Mouse (Mus musculus) CD4-positive helper T cell, adult 2 months (primary cell): Measurements from ENCODE around the gene Scml4.

Experiments
- DNase-seq: peaks from one replicate; pipeline ENCODE4 v3.0.0-alpha.2; 2012; ENCODE audit warnings: low read depth, missing footprints, low spot score

The Scml4 gene

DNA sequence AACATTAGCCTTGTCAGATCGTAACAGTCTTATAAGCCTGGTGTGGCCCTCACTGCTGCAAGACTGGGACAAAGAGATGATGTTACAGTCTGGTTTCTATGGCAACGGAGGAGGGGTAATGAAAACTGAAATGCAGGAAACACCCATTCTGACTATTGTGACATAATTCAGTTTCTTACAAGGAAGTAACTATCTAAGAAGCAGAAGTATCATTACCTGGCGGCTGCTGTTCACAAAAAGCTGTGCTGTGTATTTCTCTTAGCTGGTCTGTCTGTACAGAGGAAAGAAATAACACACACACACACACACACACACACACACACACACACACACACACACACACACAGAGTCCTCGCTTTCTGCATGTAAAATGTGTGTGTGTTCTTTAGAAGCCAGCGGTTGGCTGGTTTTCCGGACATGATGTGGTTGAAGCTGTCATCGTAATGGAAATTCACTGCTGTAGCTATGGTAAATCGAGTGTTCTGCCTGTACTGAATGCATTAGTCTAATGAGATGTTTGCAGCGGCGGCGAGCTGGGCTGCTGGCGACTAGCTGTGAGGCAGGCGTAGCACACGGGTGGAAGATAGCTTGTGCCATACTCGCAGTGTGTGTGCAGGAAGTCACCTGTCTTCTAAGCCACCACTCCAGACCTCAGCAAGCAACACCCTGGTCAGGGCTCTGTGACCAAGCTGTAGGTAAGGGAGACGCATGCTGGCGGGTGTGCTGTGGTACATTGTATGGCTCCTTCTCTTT lies at the start of gene Scml4:
Gene Scml4 (plus strand): TSS at position 212 of the 753 bp plus-strand sequence.
- peak; percentile 96 for DNase-seq

DNA sequence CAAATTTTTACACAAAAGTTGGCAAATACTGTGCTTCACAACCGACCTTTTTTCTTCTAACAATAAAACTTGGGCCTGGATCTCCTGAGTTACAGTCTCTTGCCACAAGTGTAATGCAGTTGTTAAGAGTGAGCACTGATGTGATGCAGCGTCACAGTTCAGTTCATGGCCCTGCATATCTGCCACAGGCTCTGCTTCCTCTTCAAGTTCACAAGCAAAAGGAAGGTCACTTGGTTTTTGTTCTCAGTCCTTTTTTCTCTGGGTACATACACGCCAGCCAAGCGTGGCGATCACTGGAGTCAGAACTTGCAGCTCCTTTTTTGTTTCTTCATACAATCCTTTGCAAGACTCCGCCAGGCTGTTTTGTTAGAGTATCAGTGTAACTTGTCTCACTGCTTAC lies 34.2 kb upstream of the Scml4 start:
- DNase-seq = no peak

DNA sequence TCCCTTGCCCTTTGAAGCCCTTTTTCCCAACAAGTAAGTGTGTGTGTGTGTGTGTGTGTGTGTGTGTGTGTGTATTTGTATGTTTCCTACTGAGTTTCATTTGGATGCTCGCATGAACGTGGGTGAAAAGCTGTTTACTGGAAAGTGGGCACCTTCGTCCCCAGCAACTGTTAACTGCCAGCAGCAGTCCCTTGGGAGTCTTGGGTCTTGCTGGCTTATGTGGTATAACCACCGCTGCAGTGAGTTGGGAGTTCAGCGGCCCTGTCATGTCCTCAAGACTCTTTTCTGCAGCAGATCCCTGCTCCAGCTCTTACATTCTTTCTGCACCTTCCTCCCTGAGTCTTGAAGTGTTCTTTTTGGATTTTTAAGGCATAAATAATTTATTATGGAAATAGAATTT lies 33.0 kb upstream of the Scml4 start:
- no peak for DNase-seq

DNA sequence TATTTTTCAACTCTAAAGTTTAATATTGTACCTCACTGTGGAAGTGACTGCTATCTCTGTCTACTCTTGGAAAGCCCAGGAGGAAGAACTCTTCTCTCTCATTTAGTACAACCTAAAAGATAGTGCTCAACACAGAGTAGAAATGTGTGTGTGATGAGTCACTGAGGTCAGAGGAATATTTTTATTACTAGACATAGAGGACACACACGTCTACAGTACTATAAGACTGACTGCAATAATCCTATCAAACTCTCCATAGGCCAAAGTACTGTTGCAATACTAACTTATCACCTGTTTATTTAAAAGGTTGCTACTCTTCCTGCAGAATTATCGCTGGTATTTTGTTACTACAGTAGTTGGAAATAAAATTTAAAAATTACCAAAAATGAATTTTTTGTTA lies 30.2 kb upstream of the Scml4 start:
- DNase-seq = no peak

DNA sequence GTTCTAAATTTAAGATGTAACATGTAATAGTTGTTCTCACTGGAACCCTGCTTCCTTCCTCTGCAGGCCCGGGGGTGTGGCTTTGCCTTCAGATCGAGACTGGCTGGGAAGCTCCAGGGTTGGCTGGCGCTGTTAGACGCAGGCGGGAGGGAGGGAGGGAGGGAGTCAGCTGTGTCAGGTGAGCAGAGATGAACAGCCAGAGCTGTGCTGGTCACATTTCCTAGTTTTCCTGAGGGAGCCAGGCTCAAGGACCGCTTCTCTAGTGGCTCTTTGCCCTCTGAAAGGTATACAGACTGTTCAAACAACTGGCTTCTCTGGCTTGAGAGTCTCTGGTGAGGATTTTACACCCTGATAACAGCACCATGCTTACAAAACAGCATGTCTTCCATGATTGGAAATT lies 29.8 kb upstream of the Scml4 start:
- no peak for DNase-seq

DNA sequence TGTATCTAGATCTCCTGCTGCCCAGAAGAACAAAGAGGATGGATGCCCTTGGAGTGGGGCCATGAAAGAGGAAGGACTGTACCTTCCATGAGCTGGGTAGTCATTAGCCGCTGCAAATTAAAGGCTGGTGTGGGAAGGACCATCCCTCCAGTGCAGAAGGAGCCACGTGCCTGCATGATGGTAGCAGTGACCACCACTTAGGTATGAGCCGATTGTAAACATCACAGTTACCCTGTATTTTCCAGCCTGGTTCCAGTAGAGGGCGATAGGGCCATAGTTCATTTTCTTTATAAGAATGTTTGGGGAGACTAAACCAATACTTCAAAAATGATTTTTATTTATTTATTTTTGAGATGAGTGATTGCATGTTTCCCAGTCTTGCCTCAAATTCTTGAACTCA lies 27.5 kb upstream of the Scml4 start:
- DNase-seq = peak; percentile 52

DNA sequence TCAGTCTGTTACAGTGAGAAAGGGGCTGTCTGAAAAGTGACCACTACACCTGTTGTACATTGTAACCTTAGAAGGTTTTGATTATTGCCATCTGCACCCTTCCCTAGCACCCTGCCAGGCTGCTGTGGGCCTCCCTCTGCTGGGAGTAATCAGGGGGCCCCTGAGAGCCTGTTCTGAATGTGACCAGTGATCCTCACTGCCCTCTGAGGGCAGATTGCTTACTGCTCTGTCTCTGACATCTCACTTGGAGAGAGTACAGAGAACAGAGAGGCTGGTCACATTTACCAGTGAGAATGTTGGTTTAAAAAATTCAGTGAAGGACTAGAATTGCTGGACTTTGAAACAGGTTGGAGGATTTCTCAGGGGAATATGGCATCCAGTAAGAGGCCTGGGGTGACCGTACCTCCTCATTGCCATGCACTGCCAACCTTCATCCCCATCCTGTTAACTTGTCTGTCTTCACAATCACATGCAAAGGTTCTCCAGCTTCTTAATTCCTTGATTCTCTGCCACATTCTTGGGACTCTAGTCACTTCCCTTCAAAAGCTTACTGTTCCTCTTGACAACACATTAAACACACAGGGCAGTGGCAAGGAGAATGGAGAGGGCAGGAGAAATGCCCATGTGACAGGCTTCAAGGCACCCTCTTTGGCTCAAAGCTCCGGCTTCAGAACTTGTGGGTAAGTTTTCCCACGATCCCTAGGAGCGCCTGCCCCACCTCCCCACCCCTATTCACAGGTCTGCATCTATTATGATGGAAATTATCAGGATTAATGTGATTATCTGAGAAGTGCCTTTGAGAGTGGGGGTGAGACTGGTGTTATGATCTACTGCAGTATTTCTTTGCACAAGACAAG lies 26.1 kb upstream of the Scml4 start:
- no peak for DNase-seq

DNA sequence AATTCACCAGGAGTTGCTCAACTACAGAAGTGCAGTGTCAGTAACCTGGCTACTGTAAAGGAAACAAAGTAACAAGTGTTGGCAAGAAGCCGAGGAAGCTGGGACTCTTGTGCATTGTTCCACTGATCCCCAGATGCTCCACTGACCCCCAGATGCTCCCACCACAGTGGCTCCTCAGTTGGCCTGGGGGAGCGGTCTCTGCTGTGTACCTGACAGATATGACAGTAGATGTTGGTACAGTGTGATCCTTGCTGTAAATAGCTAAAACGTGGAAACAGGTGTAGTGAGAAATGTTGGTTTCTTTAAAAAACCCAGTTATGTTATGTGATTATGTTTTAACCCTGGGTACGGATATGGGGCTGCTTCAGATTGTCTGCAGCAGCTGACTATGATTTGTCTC lies 22.1 kb upstream of the Scml4 start:
- no peak for DNase-seq

DNA sequence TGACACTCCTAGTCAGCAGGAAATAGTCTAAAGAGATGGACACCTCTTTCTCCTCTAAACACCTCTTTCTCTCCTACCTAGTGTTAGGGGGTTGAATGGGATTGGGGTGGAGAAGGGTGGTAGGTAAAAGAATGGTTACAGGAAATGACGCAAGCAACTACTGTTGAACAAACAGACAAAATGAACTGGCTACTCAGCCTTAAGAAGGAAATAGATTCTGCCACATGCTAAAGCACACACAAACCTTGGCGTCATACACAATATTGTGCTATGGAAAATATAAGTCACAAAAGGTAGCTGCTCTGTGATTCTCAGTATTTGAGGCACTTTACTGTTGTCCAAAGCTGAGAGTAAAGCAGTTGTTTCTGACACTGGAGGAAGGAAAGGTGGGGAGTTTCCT lies 21.4 kb upstream of the Scml4 start:
- peak; percentile 83 for DNase-seq

DNA sequence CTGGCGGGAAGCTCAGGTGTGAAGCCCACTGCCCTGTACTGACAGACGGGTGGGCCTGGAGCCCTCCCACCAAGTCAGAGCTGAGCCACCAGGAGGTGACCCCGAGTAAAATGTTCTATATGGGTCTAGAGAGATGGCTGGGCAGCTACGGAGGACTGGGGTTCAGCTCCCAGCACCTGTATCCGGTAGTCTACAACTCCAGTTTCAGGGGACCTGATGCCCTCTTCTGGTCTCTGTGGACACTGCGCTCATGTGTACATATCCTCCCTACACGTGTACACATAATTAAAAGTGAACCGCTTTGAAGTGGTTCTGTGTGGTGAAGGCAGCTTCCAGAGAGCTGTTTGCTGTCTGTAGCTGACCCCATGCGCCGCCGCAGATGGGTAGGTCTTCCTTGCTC lies 20.1 kb upstream of the Scml4 start:
- no peak for DNase-seq

DNA sequence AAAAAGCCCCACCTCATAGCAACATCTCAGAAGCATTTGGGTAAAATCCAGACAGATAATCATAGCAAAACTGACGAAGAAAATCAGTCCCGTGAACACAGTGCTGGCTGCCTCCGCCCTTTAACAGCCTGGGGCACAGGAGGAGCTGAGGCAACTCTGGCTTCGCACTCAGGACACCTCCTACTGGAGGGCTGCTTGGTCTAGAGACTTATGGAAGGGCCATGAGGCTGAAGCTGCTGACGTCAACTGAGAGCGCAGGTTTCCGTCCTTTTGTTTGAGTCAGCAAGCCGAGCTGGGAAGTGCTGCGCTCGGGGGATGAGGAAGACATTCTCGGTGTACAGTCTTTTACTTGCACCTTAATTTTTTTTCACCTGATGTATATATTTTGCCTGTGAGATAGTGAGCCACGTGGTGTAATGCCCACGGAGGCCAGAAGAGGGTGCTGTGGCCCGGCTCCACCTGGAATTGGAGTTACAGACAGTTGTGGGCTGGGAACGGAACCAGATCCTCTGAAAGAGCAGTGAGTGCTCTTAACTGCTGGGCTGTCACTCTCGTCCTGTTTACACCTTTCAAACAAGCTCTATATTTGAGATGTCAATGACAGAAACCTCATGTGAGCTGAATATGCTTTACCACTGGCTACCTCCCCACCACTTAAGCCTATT lies 18.5 kb upstream of the Scml4 start:
- peak; percentile 50 for DNase-seq

DNA sequence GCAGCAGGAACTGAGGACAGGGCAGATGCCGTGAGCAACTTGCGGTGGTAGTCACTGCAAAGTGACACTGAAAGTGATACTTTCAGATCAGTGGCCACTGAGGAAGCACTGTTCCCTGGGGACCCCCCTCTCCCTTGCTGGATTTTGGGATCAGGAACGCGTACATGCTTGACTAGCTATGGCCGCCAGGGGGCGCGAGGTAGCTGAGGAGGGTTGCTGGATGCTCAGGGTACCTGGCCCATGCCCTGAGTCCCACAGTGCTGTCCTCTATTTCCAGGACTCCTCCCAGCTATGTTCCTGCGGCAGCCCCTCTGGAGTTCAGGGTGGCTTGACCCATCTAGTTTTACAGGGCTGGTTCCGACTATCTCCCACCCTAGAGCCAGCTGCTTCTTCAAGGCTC lies 17.8 kb upstream of the Scml4 start:
- peak; percentile 61 for DNase-seq

DNA sequence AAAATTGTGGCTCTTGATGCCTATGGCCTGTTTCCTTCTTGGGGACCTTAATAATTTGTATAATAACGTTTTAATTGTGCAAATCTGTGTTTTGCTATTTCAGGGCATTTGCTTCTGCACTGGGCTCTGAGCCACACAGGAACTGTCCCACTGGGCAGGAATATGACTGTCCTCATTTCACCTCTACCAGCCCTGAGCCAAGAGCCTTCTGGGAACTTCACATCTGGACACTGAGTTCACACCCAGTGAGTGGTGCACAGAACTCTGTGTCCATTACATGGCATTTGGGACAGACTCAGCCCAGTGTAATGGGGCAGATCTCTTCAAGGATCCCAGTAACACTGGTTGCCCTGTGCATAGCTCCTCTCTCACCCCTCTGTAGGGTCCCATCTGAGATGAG lies 16.8 kb upstream of the Scml4 start:
- no peak for DNase-seq

DNA sequence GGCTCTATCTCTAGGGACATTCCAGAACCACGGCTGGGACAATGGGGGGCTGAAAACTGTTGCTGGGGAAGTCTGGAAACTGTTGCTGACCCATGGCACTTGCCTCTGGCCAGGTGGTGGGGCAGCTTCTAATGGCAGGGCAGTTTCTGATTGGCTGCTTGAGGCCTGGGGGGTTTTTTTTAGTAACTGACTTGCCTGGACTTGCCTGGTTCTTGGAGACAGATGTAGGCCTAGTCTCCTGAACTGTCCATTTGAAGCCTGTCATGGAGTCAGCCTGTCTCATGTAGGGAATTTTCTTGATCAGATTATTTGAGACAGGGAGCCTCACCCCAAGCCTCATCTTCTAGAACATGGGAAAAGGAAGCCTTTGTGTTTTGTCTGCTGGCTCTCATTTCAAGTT lies 14.7 kb upstream of the Scml4 start:
- no peak for DNase-seq

DNA sequence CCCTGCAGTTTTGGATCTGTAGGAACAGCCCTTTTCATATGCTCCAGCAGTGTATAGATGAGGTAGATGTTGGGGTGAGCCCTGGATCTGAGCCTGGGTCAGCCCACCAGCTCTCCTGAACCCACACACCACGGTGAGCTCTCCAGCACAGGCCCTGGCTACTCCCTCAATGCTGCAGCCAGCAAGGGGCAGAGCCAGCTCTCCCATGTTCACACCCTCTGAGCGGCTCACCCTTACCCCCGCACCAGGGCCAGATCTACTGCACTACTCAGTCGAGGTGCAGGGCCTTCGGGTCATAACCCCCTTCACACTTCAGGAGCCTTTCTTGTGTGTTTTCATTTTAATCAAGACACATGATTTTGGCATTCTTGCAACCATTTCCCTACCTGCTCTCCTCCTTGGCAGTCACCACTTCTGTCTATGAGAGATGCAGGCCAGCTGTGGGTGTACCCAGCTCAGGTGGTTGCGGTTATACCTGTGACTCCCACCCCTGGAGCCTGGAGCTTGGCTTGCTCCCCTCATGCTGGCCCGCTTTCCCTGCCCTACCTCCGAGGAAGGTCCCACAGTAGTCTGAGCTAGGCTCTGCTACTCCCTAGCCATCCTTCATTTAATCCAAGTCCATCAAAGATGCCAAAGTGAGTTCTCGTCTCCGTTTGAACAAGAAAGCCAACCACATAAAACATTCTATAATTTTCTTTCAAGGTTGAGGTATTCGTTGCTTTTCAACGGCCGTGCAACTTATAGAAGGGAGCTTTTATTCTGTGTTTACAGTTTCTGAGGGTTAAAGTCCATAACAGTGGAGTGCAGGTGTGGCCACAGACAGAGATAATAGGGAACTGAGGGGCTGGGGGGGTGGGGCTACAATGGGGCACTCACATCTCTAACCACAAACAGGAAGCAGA lies 11.7 kb upstream of the Scml4 start:
- peak; percentile 60 for DNase-seq

DNA sequence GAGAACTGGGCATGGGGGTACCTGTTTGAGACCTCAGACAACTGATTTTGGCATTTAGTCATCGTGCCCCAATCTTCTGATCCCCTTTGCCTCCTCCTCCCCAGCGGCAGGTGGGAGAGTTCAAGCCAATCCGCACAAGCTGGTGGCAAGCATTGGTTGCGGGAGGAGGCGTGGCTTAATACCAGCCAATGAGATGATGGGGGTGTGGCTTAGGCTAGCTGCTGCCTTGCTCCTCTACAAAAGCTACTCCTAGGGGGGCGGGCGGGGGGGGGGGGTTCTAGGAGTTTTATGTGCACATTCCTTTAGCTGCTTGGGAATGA lies 11.1 kb upstream of the Scml4 start:
- DNase-seq = no peak

DNA sequence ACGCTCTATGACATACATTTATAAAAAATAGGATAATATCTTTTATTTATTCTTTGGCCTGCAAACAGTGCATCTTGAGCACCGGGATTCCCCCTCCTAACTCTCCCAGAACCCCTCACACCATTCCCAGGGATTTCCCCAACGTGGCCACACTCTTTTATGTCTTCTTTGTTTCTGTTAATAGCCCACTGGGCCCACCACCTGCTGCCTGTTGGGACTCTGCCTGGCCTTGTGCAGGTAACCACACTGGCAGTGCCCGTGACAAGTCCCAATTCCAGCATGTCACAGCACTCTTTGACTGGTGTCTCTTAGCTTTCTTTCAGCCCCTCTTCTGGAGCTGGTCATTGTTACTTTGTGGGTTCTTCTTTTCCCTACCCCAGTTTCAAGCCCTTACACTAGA lies 5.3 kb upstream of the Scml4 start:
- DNase-seq = no peak

DNA sequence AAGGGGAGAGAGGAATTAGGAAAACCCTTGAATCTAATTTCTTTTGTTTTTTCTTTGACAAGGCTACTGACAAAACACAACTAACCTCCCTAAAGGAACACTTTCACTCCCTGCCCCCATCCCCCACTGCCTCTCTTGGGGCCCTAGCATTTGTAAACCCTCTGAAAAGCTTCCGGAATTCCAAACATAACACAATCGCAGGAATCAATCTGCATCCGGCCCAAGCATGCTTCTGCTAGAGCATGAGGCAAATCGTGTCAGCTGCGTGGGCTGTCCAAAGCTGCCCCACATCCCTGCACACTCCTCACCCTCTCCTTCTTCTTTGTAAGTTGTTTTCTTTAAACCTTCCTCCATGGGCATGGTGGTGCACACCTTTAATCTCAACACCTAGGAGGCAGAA lies 4.9 kb upstream of the Scml4 start:
- DNase-seq = no peak

DNA sequence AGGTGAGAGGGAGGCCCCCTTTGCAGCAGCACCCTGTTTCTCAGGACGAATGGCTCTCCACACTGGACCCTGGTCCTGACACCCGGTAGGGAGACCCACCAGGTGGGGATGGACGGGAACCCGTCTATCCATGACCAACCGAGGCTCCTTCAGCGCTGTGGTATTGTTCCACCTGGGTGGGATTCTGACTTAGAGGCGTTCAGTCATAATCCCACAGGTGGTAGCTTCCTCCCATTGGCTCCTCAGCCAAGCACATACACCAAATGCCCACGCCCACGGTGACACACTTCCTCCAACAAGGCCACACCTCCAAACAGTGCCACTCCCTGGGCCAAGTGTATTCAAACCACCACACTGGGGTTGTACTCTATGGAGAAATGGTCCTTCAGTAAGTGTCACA lies 3.6 kb upstream of the Scml4 start:
- no peak for DNase-seq

DNA sequence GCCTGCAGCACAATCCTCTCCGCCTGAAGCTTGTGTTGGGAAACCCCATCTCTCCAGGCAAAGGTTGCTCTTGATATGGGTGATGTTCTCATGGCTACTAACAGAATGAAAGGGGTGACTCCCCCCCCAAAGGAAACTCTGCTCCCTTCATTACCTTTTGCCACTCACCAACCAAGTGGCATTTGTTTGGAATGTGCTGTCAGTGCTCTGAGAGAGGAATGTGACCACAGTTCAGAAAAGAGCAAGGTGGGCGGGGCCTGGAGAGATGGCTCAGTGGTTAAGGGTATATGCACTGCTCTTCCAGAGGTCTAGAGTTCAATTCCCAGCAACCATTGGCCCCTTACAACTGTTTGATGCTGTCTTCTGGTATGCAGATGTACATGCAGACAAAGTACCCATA lies 3.1 kb upstream of the Scml4 start:
- DNase-seq = no peak

DNA sequence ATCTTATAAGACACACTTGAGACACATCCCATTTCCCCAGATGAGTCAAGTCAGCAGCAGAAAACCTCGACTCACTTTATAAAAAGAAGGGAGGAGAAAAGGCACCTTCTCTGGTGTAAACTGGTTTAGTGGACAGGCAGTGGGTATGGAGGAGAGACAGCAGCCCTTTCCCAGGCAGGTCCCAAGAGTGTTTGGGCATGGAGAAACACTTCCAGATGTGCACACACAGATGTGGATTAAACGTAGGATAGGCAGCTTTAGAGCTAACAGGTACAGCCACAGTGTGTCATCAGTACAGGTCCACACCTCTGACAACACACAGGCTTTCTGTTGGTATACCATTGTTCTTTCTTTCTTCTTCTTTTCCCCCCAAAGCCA lies 400 bp upstream of the Scml4 start:
- no peak for DNase-seq

DNA sequence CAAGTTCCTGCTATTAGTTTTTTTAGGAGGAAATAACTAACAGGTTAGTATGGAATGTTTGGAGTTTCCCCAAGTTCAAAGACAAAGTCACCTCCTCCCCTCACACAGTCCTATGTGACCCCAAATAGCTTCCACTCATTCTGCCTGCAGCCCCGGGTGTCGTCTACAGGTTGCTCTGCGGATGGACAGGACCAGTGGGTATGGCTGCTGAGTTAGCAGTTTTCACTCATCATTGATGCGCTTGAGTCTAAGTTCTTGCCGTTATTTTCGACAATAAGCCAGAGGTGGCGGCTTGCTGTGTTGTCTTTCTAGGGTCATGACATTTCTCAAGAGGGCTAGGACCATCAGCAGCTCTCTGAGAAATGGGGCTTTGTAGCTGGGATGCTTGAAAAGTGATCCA lies 1.3 kb downstream of the Scml4 start:
- DNase-seq = peak; percentile 69
